Mouse (Mus musculus): ENCODE data around the gene Hsd17b2. TPM values are rescaled to one million over a fixed set of nuclear protein-coding genes. Genes with fewer than 3 reads are reported as not detected.

The Hsd17b2 gene
- polyA plus RNA-seq, 1 experiment from 2014 or later, result 113 TPM

DNA sequence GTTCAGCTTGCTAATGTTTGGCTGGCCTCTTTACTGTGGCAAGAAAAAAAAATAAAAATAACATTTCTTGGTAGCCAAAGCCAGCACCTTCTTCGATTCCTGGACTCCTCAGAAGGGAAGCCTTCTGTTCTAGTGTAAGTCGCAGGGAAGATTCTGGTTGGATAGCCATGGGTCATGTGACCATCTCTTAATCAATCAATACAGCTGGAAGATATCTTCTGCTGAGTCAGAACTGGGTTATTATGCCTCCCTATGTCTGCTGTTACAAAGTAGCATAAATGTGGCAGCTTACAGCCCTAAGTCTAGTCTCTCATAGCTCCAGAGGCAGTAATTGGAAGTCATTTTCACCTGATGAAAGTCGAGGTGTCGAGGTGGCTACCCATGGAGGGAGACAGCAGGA lies 23.1 kb upstream of the Hsd17b2 start:
- no peak for TF ChIP-seq EP300 (optimal IDR thresholded peaks at IDR 0.05)
- no peak for TF ChIP-seq CTCF (IDR thresholded peaks at IDR 0.05; ENCODE audit: low read depth)
- Histone ChIP-seq H3K36me3 (ENCODE audit: control insufficient read depth, insufficient read depth, low read length) (no peaks in the 10 kb centered on the region), H3K4me2 (replicated peaks; ENCODE audit: low read depth) (no peak overlapping the region), H3K4me1 (replicated peaks; ENCODE audit: control insufficient read depth, insufficient read depth) (no peaks in the 10 kb centered on the region), H3K4me3 (ENCODE audit: low read depth, low read length) (no peak overlapping the region), H3K9ac (ENCODE audit: low read length) (no peak overlapping the region), H3K27ac (replicated peaks) (no peak overlapping the region), H3K27me3 (ENCODE audit: control insufficient read depth, insufficient read depth, low read length) (no peaks in the 10 kb centered on the region), H3K9me3 (ENCODE audit: control insufficient read depth, low read length) (no peaks in the 10 kb centered on the region)
- no peak for DNase-seq (ENCODE audit: low spot score)
- ATAC-seq (ENCODE audit: low FRiP score, low TSS enrichment), result peak; percentile 56; the same call in 1 of the 2 replicates
- WGBS, result 86% methylated on average over 4 of the region's 4 CpGs

DNA sequence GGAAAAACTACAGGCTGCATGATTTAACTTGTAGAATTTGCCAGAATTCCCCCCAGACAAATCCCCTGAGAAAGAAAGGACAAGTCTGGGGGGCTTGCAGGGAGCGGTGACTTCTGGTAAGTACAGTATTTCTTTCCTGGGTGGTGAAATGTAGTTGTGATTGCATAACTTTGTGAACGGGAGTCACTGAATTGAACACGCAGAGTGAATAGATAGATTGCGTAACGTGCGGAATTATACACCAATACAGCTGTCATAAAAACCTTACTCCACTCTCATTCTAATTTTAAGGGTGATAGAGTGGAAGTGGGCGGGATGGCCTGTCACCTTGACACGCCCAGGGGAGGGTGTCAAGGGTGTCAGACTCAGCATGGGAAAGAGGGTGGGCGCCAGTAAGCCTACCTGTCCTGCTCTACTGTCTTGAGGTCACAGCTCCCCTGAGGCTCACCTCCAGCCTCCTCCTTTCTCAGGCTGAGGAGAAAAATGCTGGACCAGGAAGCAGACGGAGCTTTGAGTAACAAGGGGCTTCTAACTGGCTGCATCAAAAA lies 17.7 kb upstream of the Hsd17b2 start:
- Histone ChIP-seq H3K9ac (ENCODE audit: low read length) (no peak overlapping the region), H3K27me3 (ENCODE audit: control insufficient read depth, insufficient read depth, low read length) (no peaks in the 10 kb centered on the region), H3K4me1 (replicated peaks; ENCODE audit: control insufficient read depth, insufficient read depth) (no peaks in the 10 kb centered on the region), H3K27ac (replicated peaks) (peak overlapping the region; percentile 56; the same call in 1 of the 2 replicates), H3K36me3 (ENCODE audit: control insufficient read depth, insufficient read depth, low read length) (no peaks in the 10 kb centered on the region), H3K4me2 (replicated peaks; ENCODE audit: low read depth) (no peak overlapping the region; the same call in 1 of the 2 replicates), H3K4me3 (ENCODE audit: low read depth, low read length) (no peak overlapping the region), H3K9me3 (ENCODE audit: control insufficient read depth, low read length) (no peaks in the 10 kb centered on the region)
- WGBS, result 48% methylated on average over 10 of the region's 10 CpGs
- no peak for DNase-seq (ENCODE audit: low spot score)
- no peak for TF ChIP-seq CTCF (IDR thresholded peaks at IDR 0.05; ENCODE audit: low read depth)
- ATAC-seq (ENCODE audit: low FRiP score, low TSS enrichment), result peak; percentile 56; the same call in 1 of the 2 replicates

DNA sequence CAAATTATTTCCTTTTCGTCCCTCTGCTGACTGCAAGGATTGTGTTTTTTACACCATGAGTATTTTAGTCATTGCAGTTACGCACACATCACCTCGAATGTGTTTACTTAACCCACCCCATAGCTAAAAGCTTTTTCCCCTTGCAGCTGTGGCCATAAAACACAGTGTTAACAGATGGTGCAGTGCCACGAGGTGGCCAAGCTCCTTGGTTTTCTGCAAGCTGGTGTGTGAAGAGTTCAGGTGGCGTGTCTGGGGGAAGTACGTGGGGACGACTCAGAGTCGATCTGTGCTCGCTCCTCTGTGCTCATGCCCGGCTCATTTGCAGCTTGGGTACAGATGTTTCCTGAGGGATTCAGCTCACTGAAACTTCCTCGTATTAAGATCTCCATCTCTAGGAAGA lies 17.2 kb upstream of the Hsd17b2 start:
- 20% methylated on average over 11 of the region's 11 CpGs for WGBS
- Histone ChIP-seq H3K36me3 (ENCODE audit: control insufficient read depth, insufficient read depth, low read length) (no peaks in the 10 kb centered on the region), H3K9ac (ENCODE audit: low read length) (no peak overlapping the region), H3K9me3 (ENCODE audit: control insufficient read depth, low read length) (no peaks in the 10 kb centered on the region), H3K4me1 (replicated peaks; ENCODE audit: control insufficient read depth, insufficient read depth) (no peaks in the 10 kb centered on the region), H3K4me2 (replicated peaks; ENCODE audit: low read depth) (no peak overlapping the region), H3K27ac (replicated peaks) (peak overlapping the region; percentile 56; the same call in 1 of the 2 replicates), H3K4me3 (ENCODE audit: low read depth, low read length) (no peak overlapping the region), H3K27me3 (ENCODE audit: control insufficient read depth, insufficient read depth, low read length) (no peaks in the 10 kb centered on the region)
- ATAC-seq (ENCODE audit: low FRiP score, low TSS enrichment) (no peak), DNase-seq (ENCODE audit: low spot score) (no peak)
- TF ChIP-seq EP300 (optimal IDR thresholded peaks at IDR 0.05) (no peak), CTCF (IDR thresholded peaks at IDR 0.05; ENCODE audit: low read depth) (0 out of 2 replicates have a peak, but pooled peaks have one; percentile 4)

DNA sequence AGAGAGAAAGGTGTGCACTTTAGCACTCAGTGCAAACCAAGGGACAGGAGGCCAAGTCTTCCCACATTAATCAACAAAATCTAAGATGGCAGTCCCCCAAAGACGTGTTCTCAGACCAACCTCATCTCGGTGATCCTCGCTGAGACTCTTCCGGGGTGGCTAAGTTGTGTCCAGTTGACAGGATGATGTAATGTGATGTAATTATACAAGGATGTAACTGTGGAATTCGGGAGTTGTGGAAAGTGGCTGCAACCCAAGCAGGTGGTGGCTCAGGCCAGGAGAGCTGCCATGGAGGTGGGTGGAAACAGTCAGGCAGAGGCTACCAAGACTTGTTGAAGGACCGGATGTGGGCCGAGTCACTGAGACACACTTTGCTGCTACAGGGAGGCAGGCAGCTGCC lies 13.8 kb upstream of the Hsd17b2 start:
- ATAC-seq (ENCODE audit: low FRiP score, low TSS enrichment) (no peak), DNase-seq (ENCODE audit: low spot score) (no peak)
- H3K4me2 ChIP-seq (replicated peaks; ENCODE audit: low read depth), result no peak overlapping the region
- no peaks in the 10 kb centered on the region for H3K27me3 ChIP-seq (ENCODE audit: control insufficient read depth, insufficient read depth, low read length)
- no peak for TF ChIP-seq CTCF (IDR thresholded peaks at IDR 0.05; ENCODE audit: low read depth)
- no peak for TF ChIP-seq EP300 (optimal IDR thresholded peaks at IDR 0.05)
- 73% methylated on average over 7 of the region's 7 CpGs for WGBS
- H3K27ac ChIP-seq (replicated peaks), result no peak overlapping the region
- no peaks in the 10 kb centered on the region for H3K4me1 ChIP-seq (replicated peaks; ENCODE audit: control insufficient read depth, insufficient read depth)
- no peak overlapping the region for H3K9ac ChIP-seq (ENCODE audit: low read length)
- no peak overlapping the region for H3K4me3 ChIP-seq (ENCODE audit: low read depth, low read length)
- H3K36me3 ChIP-seq (ENCODE audit: control insufficient read depth, insufficient read depth, low read length), result no peaks in the 10 kb centered on the region
- H3K9me3 ChIP-seq (ENCODE audit: control insufficient read depth, low read length), result no peaks in the 10 kb centered on the region

DNA sequence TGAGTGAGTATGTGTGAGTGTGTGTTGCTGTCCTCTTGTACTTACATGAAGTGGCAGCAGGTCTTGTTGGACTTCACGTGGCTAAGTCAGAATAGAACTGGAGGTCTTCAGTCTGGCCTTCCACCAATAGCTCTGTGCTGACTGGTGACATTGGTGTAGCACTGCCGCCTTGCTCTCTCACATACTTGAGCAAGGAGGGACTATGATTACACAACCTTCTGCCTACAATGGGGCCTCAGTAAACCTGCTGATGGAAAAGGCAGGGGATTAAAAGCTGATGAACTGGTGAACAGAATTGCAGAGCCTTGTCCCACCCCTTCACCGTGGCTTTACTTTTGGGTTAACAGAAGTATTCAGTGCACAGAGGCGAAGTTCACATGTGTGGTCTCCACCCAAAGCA lies 9.6 kb upstream of the Hsd17b2 start:
- peak; percentile 68 for DNase-seq (ENCODE audit: low spot score)
- TF ChIP-seq CTCF (IDR thresholded peaks at IDR 0.05; ENCODE audit: low read depth) (no peak), EP300 (optimal IDR thresholded peaks at IDR 0.05) (peak; percentile 41)
- no peaks in the 10 kb centered on the region for H3K4me1 ChIP-seq (replicated peaks; ENCODE audit: control insufficient read depth, insufficient read depth)
- peak; percentile 93 for ATAC-seq (ENCODE audit: low FRiP score, low TSS enrichment)
- H3K36me3 ChIP-seq (ENCODE audit: control insufficient read depth, insufficient read depth, low read length), result no peaks in the 10 kb centered on the region
- H3K27ac ChIP-seq (replicated peaks), result peak overlapping the region; percentile 89
- H3K4me2 ChIP-seq (replicated peaks; ENCODE audit: low read depth), result no peak overlapping the region
- H3K27me3 ChIP-seq (ENCODE audit: control insufficient read depth, insufficient read depth, low read length), result no peaks in the 10 kb centered on the region
- H3K9me3 ChIP-seq (ENCODE audit: control insufficient read depth, low read length), result no peaks in the 10 kb centered on the region
- H3K4me3 ChIP-seq (ENCODE audit: low read depth, low read length), result no peak overlapping the region; the same call in 1 of the 2 replicates
- WGBS, result 61% methylated on average over 4 of the region's 4 CpGs
- H3K9ac ChIP-seq (ENCODE audit: low read length), result no peak overlapping the region

DNA sequence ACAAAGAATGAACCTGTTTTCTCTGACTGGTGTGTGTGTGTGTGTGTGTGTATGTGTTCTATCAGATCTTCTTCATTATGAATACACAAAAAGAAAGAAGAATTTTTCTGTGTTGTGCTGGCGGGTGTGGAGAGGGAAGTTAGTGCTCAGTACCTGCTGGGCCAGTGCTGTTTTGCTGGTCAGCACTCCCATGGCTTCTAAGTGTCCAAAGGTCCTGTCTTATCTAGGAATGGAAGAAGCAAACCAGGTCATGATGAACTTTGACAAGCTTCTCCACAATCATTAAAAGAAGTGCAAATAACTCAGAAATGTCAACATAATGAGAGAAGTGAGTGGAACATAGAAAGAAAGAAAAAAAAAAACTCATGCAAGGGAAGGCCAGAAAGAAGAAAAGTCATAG lies 6.1 kb upstream of the Hsd17b2 start:
- 59% methylated on average over 1 of the region's 1 CpGs for WGBS
- H3K9me3 ChIP-seq (ENCODE audit: control insufficient read depth, low read length), result no peaks in the 10 kb centered on the region

More for the DNA sequence above, 6.1 kb upstream of the Hsd17b2 start:
- Histone ChIP-seq H3K9ac (ENCODE audit: low read length) (no peak overlapping the region), H3K27ac (replicated peaks) (no peak overlapping the region), H3K4me3 (ENCODE audit: low read depth, low read length) (no peak overlapping the region), H3K36me3 (ENCODE audit: control insufficient read depth, insufficient read depth, low read length) (no peaks in the 10 kb centered on the region), H3K4me2 (replicated peaks; ENCODE audit: low read depth) (no peak overlapping the region), H3K27me3 (ENCODE audit: control insufficient read depth, insufficient read depth, low read length) (no peaks in the 10 kb centered on the region), H3K4me1 (replicated peaks; ENCODE audit: control insufficient read depth, insufficient read depth) (no peaks in the 10 kb centered on the region)
- no peak for TF ChIP-seq CTCF (IDR thresholded peaks at IDR 0.05; ENCODE audit: low read depth)
- ATAC-seq (ENCODE audit: low FRiP score, low TSS enrichment) (peak; percentile 75), DNase-seq (ENCODE audit: low spot score) (peak; percentile 45)
